Mouse (Mus musculus) MEL (cell line): ENCODE measurements around the gene Rab33b.

Source experiments
- MAX ChIP-seq: IDR thresholded peaks from 2 replicates; pipeline ENCODE4 v1.6.1; 2011; ENCODE audit warnings: low read length, improper control_type of control experiment
- POLR2A ChIP-seq, 2 experiments: IDR thresholded peaks; 2 replicates each; pipeline ENCODE4 v1.6.1; 2011 to 2012; ENCODE audit warnings: low read length in 2 of 2, mild to moderate bottlenecking in 2 of 2, control low read depth in 1 of 2, improper control_type of control experiment in 1 of 2, low read depth in 1 of 2, moderate library complexity in 1 of 2; ENCODE audit not compliant: control insufficient read depth in 1 of 2, insufficient read depth in 1 of 2, poor library complexity in 1 of 2

DNA sequence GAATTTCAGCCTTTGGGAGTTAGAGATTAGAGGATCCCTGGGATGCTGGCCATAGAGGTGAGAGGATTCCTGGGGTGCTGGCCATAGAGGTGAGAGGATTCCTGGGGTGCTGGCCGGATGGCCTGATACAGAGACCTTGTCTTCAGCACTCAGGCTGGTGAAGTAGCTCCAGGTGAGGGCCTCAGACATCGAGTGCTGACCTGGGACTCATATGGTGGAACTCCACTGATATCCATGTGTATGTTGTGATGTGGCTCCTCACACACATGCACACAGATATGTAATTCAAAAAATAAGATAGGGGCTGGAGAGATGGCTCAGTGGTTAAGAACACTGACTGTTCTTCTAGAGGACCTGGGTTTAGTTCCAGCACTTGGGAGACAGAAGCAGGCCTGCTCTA lies 3.8 kb upstream of the Rab33b start:
- TF ChIP-seq POLR2A (IDR thresholded peaks at IDR 0.05; ENCODE audit: control insufficient read depth in 1 of 2, insufficient read depth in 1 of 2, low read depth in 1 of 2, low read length in 2 of 2, poor library complexity in 1 of 2) (no peak), MAX (no peak)
